Mouse (Mus musculus) right cerebral cortex, adult 2 months (tissue): ENCODE measurements around the gene Mgat3.
A peak's percentile ranks its signal among the peaks of the same experiment; 100 is the strongest.

ENCODE experiments used
- DNase-seq, 2 experiments: peaks; one replicate each; pipeline ENCODE4 v3.0.0; 2021 to 2022; ENCODE audit warnings: low spot score in 2 of 2

Gene Mgat3

GRCm38 (mm10) chr15:80149517-80149916 lies 24.0 kb upstream of the Mgat3 start:
- no peak for DNase-seq

GRCm38 (mm10) chr15:80152663-80153062 lies 20.9 kb upstream of the Mgat3 start:
- DNase-seq: no peak

GRCm38 (mm10) chr15:80153757-80154156 lies 19.8 kb upstream of the Mgat3 start:
- DNase-seq: no peak

- DNase-seq: no peak
These were observed 17.8 kb upstream of the Mgat3 start for GRCm38 (mm10) chr15:80155707-80156106.

GRCm38 (mm10) chr15:80157197-80157943 lies 16.2 kb upstream of the Mgat3 start:
- DNase-seq: no peak

GRCm38 (mm10) chr15:80158001-80158706 lies 15.4 kb upstream of the Mgat3 start:
- no peak for DNase-seq

GRCm38 (mm10) chr15:80158707-80159090 lies 14.8 kb upstream of the Mgat3 start:
- no peak for DNase-seq

DNA sequence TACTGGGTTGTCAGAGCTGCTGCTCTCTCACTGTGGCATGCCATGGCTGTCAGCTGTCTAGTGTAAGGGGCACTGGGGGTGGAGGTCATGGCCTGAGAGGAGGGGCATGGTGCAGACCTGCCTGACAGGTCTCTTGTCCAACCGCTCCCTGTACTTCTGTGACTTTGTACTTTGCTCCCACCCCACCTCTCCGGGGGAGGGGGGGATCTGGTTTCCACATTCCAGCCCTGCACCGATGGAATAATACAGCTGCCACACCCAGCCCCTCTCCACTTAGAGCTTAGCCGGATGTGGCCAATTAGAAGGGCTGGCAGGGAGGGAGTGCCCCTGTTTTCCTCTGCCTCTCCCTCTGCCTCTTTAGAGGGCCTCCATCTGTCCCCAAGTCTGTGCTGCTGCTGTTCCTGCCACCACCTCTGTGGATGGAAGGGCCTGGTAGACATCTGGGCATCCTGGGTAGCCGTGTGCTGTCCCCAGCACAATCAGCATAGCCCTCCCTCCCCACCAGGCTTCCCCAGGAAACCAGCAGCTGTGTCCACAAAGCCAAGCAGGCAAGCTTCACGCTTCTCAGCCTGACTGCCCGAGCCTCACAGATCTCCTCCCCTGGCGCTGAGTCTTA lies 14.1 kb upstream of the Mgat3 start:
- DNase-seq: no peak

DNA sequence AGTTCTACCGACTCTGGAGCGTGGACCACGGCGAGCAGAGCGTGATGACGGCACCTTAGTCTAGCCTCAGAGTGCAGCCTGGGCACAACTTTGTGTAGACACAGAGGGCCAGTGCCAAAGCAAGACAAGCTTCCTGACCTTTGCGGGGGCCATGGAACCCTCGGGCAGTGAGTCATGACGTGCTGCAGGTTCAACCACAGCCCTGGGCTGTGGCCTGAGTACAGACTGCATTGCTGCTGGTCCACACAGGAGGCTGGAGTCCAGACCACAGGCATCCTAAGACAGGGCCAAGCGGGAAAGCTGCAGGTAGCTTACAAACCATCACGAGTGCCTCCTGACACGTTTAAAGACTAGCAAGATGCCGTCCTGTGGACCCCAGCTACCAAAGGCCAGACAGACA lies 13.3 kb upstream of the Mgat3 start:
- DNase-seq: no peak

DNA sequence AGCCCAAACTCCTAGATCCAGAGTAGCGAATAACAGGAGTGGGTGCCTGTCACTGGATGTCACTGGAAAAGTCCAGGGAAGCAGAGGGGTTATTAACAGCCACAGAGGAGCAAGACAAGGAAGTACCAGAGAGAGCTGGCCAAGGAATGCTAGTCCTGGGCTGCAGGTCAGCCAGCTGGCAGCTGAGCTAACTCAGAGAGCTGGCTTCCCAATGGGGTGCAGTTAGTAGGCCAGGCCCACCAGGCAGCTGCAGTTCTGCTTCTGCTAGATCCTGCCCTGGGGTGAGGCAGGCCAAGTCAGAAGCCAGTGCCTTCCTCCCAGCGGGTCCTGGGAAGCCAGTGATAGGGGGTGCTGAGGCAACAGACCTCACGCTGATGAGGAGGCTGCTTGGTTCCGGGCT lies 12.8 kb upstream of the Mgat3 start:
- no peak for DNase-seq

DNA sequence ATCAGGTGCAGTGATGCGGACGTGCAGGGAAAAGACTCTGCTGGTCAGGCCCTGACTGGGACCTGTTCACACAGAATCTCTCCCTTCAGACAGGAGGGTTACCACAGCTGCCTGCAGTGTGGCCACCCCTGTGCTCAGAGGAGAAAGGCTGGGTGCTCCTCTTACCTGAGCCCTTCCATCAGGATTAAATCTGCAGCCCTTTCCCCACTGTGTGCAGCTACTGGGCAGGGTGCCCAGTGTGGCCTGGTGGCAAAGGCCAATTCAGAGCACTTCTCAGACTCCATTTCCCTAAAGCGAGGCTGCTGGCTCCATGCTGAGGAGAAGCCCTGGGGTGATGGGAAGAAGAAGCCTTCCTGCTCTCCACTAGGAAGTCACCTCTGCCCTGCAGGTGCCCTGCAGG lies 12.3 kb upstream of the Mgat3 start:
- DNase-seq: no peak

DNA sequence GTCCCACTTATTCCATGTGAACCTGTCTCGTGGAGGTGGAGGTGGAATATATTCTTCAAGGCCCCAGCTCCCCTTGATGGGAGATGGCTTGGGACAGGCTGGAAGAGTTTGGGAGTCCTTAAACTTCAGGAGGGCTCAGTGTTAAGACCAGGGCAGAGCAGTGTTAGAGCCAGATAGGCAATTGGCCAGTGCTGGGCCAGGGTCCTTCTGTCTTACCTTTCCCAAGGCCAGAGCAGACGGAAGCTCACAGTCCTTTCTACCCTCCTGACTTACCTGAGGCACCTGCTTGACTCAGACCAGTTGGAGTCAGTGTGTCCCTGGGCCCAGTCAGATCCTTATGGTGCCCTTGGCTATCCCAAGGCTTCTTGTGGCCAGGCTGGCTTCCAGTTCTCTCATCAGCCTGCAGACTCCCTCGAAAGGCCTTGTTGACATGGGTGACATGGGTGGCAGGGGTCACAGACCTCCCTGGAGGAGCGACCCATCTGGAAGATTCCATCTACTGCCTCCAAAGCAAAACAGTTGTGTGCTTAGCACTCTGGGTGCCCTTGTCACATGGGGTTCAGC lies 11.0 kb upstream of the Mgat3 start:
- no peak for DNase-seq

DNA sequence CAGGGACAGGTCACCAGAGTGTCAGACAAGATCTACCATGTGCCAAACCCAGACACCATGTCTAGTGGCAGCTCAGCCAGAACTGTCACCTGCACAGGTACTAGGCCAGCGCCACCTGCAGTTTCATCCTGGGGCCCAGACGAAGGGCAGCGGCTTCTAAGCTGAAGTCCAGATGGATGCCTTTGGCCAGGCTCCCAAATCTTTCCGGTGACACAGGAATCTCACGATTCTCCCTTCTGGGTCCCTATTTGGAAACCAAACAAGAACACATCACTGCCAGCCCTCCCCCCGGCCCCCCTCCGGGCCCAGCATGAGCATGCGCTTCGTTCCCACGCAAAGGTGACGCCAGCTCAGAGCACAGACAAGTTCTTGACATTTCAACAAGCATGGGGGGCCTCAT lies 10.2 kb upstream of the Mgat3 start:
- peak; percentile 64 to 72 for DNase-seq

DNA sequence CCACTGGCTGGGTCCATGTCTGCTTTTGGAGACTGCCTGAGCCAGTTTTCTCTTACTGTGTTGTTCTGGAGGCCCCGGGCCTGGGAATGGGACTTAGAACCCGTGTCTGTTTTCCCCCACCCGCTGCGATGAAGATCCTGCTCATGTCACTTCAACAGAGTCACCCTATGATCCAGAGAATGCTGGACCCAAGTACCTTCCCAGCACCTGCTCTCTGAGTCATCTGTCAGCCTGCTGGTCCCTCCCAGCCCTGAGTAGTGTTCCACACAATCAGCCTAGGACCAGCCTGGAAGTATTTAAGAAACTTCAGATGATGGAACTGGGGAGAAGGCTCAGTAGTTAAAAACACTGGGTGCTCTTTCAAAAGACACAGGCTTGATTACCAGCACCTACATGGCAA lies 9.8 kb upstream of the Mgat3 start:
- no peak for DNase-seq

- no peak for DNase-seq
These were observed 8.1 kb upstream of the Mgat3 start for GRCm38 (mm10) chr15:80165396-80165795.

DNA sequence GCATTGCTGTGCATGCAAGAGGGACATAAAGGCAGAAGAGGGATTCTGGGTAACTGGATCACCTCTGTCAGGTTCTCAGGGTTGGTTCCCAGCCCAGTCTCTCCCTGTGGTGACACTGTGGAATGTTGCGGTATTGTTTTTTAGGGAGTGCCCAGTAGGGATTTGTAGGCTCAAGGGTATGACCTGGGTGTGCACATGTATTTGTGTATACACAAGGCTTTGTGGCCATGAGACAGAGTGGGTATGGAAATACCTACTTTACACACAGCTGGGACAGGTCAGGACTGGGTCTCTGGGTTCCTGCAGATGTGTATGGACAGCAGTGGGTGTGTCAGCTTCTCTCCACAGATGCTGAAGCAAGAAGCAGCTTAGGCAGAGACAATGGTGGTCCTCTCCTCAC lies 4.0 kb upstream of the Mgat3 start:
- no peak for DNase-seq

GRCm38 (mm10) chr15:80170357-80170756 lies 3.2 kb upstream of the Mgat3 start:
- no peak for DNase-seq

- no peak for DNase-seq
These were observed 2.2 kb upstream of the Mgat3 start for GRCm38 (mm10) chr15:80171286-80171685.

- DNase-seq: no peak
These were observed 1.7 kb upstream of the Mgat3 start for GRCm38 (mm10) chr15:80171791-80172190.

GRCm38 (mm10) chr15:80173781-80174597 lies 468 bp downstream of the Mgat3 start:
- DNase-seq: peak; percentile 62 to 65

DNA sequence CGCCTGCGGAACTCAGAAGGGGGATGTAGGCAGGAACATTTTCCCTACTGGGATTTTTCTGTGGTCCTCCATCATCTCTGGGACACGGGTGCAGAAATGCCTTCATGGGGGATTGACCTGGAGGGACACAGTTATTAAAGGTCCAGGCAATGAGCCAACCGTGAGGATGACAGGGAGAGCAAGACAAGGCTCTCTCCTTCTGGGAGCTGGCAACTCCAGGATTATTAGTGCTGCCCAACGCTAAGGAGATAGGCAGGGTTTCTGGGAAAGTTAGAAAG lies 1.0 kb downstream of the Mgat3 start:
- DNase-seq: peak; percentile 16 to 18

DNA sequence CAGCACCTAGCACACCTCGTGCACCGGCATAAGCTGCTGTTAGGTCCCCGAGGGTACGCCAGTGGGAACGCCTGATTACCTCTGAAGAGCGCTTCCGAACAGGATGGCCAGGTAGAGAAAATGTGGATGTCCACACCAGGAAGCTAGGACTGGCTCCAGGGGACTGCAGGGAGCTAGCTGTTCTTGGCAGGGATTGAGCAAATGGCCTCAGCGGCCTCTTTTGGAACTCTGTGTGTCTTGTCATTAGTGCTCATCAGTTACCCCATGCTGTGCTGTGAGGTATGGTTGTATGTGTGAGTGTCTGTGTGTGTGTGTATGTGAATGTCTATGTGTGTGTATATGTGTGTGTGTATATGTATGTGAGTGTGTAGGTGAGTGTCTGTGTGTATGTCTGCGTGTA lies 1.8 kb downstream of the Mgat3 start:
- no peak for DNase-seq
